Mouse (Mus musculus) liver, adult 2 months (tissue): ENCODE results near the gene Capn5. TPM values are rescaled to one million over a fixed set of nuclear protein-coding genes. Genes with fewer than 3 reads are reported as not detected.

ENCODE experiments used
- DNase-seq: peaks from one replicate; pipeline ENCODE4 v3.0.0-alpha.2; 2011; ENCODE audit warnings: low read depth, low spot score; ENCODE audit errors: extremely low read depth
- H3K27ac ChIP-seq: fragments of 200-500 bp; replicated peaks from 2 replicates; pipeline ENCODE4 v1.5.1; 2012; ENCODE audit warnings: low read depth, mild to moderate bottlenecking, control low read depth, inconsistent platforms, low read length; ENCODE audit not compliant: insufficient read depth
- H3K27me3 ChIP-seq: fragments of 200-500 bp; 2 replicates; pipeline ENCODE4 v1.6.1; 2012; ENCODE audit warnings: mild to moderate bottlenecking, moderate library complexity, low read length, inconsistent platforms; ENCODE audit not compliant: control insufficient read depth, insufficient read depth
- H3K36me3 ChIP-seq: fragments of 200-500 bp; 2 replicates; pipeline ENCODE4 v1.6.1; 2012; ENCODE audit warnings: low read length, inconsistent platforms; ENCODE audit not compliant: control insufficient read depth, insufficient read depth
- H3K4me1 ChIP-seq: fragments of 200-500 bp; 2 replicates; pipeline ENCODE4 v1.6.1; 2011; ENCODE audit warnings: low read length; ENCODE audit not compliant: control insufficient read depth, insufficient read depth
- H3K4me3 ChIP-seq: fragments of 200-500 bp; 2 replicates; pipeline ENCODE4 v1.5.1; 2011; ENCODE audit warnings: low read depth, mild to moderate bottlenecking, control low read depth, low read length, moderate library complexity; ENCODE audit not compliant: insufficient read depth
- H3K79me2 ChIP-seq: fragments of 200-500 bp; 2 replicates; pipeline ENCODE4 v1.6.1; 2012; ENCODE audit warnings: inconsistent platforms, mild to moderate bottlenecking, low read length, moderate library complexity; ENCODE audit not compliant: control insufficient read depth, insufficient read depth
- H3K9ac ChIP-seq: fragments of 200-500 bp; 2 replicates; pipeline ENCODE4 v1.6.1; 2012; ENCODE audit warnings: low read depth, mild to moderate bottlenecking, control low read depth, inconsistent platforms, low read length
- CTCF ChIP-seq: fragments of 200-500 bp; IDR thresholded peaks from 2 replicates; pipeline ENCODE4 v1.5.1; 2011; ENCODE audit warnings: low read depth, low read length, control low read depth
- POLR2A ChIP-seq: fragments of 200-500 bp; IDR thresholded peaks from 2 replicates; pipeline ENCODE4 v1.6.1; 2011; ENCODE audit warnings: low read length, control low read depth; ENCODE audit not compliant: insufficient read depth; ENCODE audit errors: extremely low read depth
- WGBS: fragments of 180-500 bp; shearing (Covaris S2); methylation state at CpG from one replicate; pipeline ENCODE4 v1.1.7; 2018; 5-methylcytosine and 5-hydroxymethylcytosine counted together
- polyA plus RNA-seq: library from polyadenylated mRNA; depleted of rRNA; stranded (reverse); fragments of >200 nt; gene quantifications from 2 replicates; pipeline ENCODE4 v1.2.3, GENCODE M21; 2012
- total RNA-seq: library from RNA; depleted of rRNA; stranded (reverse); fragments of >200 nt; gene quantifications from 2 replicates; pipeline ENCODE4 v1.2.3, GENCODE M21; 2014

The Capn5 gene
- total and polyA plus RNA-seq, 2 experiments: 1.0 to 2.2 TPM

GRCm38 (mm10) chr7:98145842-98146446 lies 32.1 kb downstream of the Capn5 start:
- H3K27me3 ChIP-seq: no peaks in the 10 kb centered on the region
- TF ChIP-seq CTCF (no peak), POLR2A (no peak)
- DNase-seq: peak; percentile 83
- no peak overlapping the region for H3K9ac ChIP-seq
- 40% methylated on average over 12 of the region's 12 CpGs for WGBS
- peaks cover 15% of the 10 kb centered on the region for H3K4me1 ChIP-seq
- H3K36me3 ChIP-seq: no peaks in the 10 kb centered on the region
- no peak overlapping the region for H3K27ac ChIP-seq
- no peaks in the 10 kb centered on the region for H3K79me2 ChIP-seq
- no peak overlapping the region for H3K4me3 ChIP-seq

- H3K4me3 ChIP-seq: no peak within 1 kb of the TSS
- H3K27me3 ChIP-seq: no peaks in the 10 kb centered on the region
- H3K27ac ChIP-seq: no peak within 1 kb of the TSS
- H3K9ac ChIP-seq: no peak within 1 kb of the TSS
- no peaks in the 10 kb centered on the region for H3K79me2 ChIP-seq
- H3K4me1 ChIP-seq: peaks cover 15% of the 10 kb centered on the region
- DNase-seq: no peak
- 87% methylated on average over 5 of the region's 5 CpGs for WGBS
- H3K36me3 ChIP-seq: no peaks in the 10 kb centered on the region
- TF ChIP-seq POLR2A (no peak), CTCF (no peak)
These were observed 32.7 kb downstream of the Capn5 start, which contains the start of gene Omp for GRCm38 (mm10) chr7:98145402-98145801. Gene Omp (minus strand): TSS chr7:98145502.

GRCm38 (mm10) chr7:98142648-98143047 lies 35.4 kb downstream of the Capn5 start:
- peaks cover 15% of the 10 kb centered on the region for H3K4me1 ChIP-seq
- no peaks in the 10 kb centered on the region for H3K36me3 ChIP-seq
- no peak overlapping the region for H3K27ac ChIP-seq
- no peaks in the 10 kb centered on the region for H3K79me2 ChIP-seq
- DNase-seq: peak; percentile 60
- no peaks in the 10 kb centered on the region for H3K27me3 ChIP-seq
- 40% methylated on average over 3 of the region's 3 CpGs for WGBS
- no peak overlapping the region for H3K9ac ChIP-seq
- TF ChIP-seq CTCF (no peak), POLR2A (no peak)
- no peak overlapping the region for H3K4me3 ChIP-seq

- H3K27me3 ChIP-seq: no peaks in the 10 kb centered on the region
- DNase-seq: no peak
- H3K27ac ChIP-seq: no peak overlapping the region
- peaks cover 15% of the 10 kb centered on the region for H3K4me1 ChIP-seq
- TF ChIP-seq CTCF: no peak
- TF ChIP-seq POLR2A: no peak
- no peak overlapping the region for H3K4me3 ChIP-seq
- 89% methylated on average over 8 of the region's 8 CpGs for WGBS
- no peak overlapping the region for H3K9ac ChIP-seq
- H3K36me3 ChIP-seq: no peaks in the 10 kb centered on the region
- H3K79me2 ChIP-seq: no peaks in the 10 kb centered on the region
These were observed 35.8 kb downstream of the Capn5 start for GRCm38 (mm10) chr7:98142247-98142646.

GRCm38 (mm10) chr7:98141206-98141605 lies 36.9 kb downstream of the Capn5 start:
- TF ChIP-seq CTCF (peak; percentile 81), POLR2A (no peak)
- peak; percentile 86 for DNase-seq
- no peak overlapping the region for H3K27ac ChIP-seq
- H3K4me3 ChIP-seq: no peak overlapping the region
- peaks cover 12% of the 10 kb centered on the region for H3K4me1 ChIP-seq
- no peak overlapping the region for H3K9ac ChIP-seq
- WGBS: 29% methylated on average over 3 of the region's 3 CpGs
- H3K79me2 ChIP-seq: no peaks in the 10 kb centered on the region
- H3K36me3 ChIP-seq: no peaks in the 10 kb centered on the region
- no peaks in the 10 kb centered on the region for H3K27me3 ChIP-seq

GRCm38 (mm10) chr7:98140597-98140996 lies 37.5 kb downstream of the Capn5 start:
- DNase-seq: no peak
- Histone ChIP-seq H3K27ac (no peak overlapping the region), H3K27me3 (no peaks in the 10 kb centered on the region), H3K9ac (no peak overlapping the region), H3K4me3 (no peak overlapping the region), H3K79me2 (no peaks in the 10 kb centered on the region), H3K36me3 (no peaks in the 10 kb centered on the region), H3K4me1 (peaks cover 10% of the 10 kb centered on the region)
- TF ChIP-seq POLR2A (no peak), CTCF (no peak)
- 35% methylated on average over 2 of the region's 2 CpGs for WGBS
